Mouse (Mus musculus) G1E (cell line): ENCODE results near the gene Nr2c2.

Experiments used
- CTCF ChIP-seq: IDR thresholded peaks from 2 replicates; pipeline ENCODE4 v1.5.1; 2012; ENCODE audit warnings: low read depth, low read length, inconsistent platforms, mixed read lengths
- POLR2AphosphoS5 ChIP-seq: IDR thresholded peaks from 2 replicates; pipeline ENCODE4 v1.6.1; 2012; ENCODE audit warnings: low read depth, low read length, inconsistent platforms; ENCODE audit not compliant: insufficient replicate concordance
- TAL1 ChIP-seq: conservative IDR thresholded peaks from 2 replicates; pipeline ENCODE4 v1.6.1; 2012; ENCODE audit warnings: low read depth, low read length, inconsistent platforms, mixed read lengths

- TF ChIP-seq CTCF (no peak), POLR2AphosphoS5 (no peak), TAL1 (no peak)
These were observed 33.4 kb downstream of the Nr2c2 start for GRCm38 (mm10) chr6:92124547-92124946.
